Mouse (Mus musculus) embryonic fibroblast, embryonic 13.5 days (primary cell): ENCODE data around the gene Galnt4. TPM values are rescaled to one million over a fixed set of nuclear protein-coding genes. Genes with fewer than 3 reads are reported as not detected.

Experiments used
- H3K27ac ChIP-seq: 2 replicates; pipeline ENCODE4 v1.5.1; 2012; ENCODE audit warnings: low read length, control low read depth, inconsistent platforms; ENCODE audit not compliant: insufficient read depth
- H3K4me1 ChIP-seq: 2 replicates; pipeline ENCODE4 v1.6.1; 2011; ENCODE audit warnings: low read length; ENCODE audit not compliant: control insufficient read depth, insufficient read depth
- H3K4me3 ChIP-seq: 2 replicates; pipeline ENCODE4 v1.5.1; 2011; ENCODE audit warnings: mild to moderate bottlenecking, control low read depth, low read length; ENCODE audit not compliant: insufficient read depth
- CTCF ChIP-seq: IDR thresholded peaks from 2 replicates; pipeline ENCODE4 v1.5.1; 2011; ENCODE audit warnings: mild to moderate bottlenecking, control low read depth, low read length, moderate library complexity, borderline replicate concordance; ENCODE audit not compliant: insufficient read depth
- POLR2A ChIP-seq: IDR thresholded peaks from 2 replicates; pipeline ENCODE4 v1.6.1; 2011; ENCODE audit warnings: low read depth, mild to moderate bottlenecking, control low read depth, low read length, moderate library complexity
- polyA plus RNA-seq: library from polyadenylated mRNA; stranded (reverse); fragments of >200 nt; gene quantifications from 2 replicates; pipeline ENCODE4 v1.2.4, GENCODE M21; 2011; ENCODE audit warnings: low read depth; ENCODE audit not compliant: missing spikeins, insufficient read length

Gene Galnt4
- polyA plus RNA-seq, 1 experiment = 15.5 TPM

- no peak overlapping the region for H3K27ac ChIP-seq
- TF ChIP-seq POLR2A (no peak), CTCF (no peak)
- H3K4me3 ChIP-seq = no peak overlapping the region
- no peaks in the 10 kb centered on the region for H3K4me1 ChIP-seq
These were observed 18.1 kb upstream of the Galnt4 start for GRCm38 (mm10) chr10:99089906-99090305.

GRCm38 (mm10) chr10:99093364-99093763, 14.6 kb upstream of the Galnt4 start:
- no peak for TF ChIP-seq POLR2A

GRCm38 (mm10) chr10:99095114-99095513, 12.8 kb upstream of the Galnt4 start:
- Histone ChIP-seq H3K4me1 (no peaks in the 10 kb centered on the region), H3K27ac (no peak overlapping the region)
- TF ChIP-seq CTCF (no peak), POLR2A (no peak)

More at GRCm38 (mm10) chr10:99093364-99093763, 14.6 kb upstream of the Galnt4 start:
- Histone ChIP-seq H3K27ac (no peak overlapping the region), H3K4me1 (no peaks in the 10 kb centered on the region), H3K4me3 (no peak overlapping the region)

GRCm38 (mm10) chr10:99097374-99097773, 10.6 kb upstream of the Galnt4 start:
- Histone ChIP-seq H3K27ac (no peak overlapping the region), H3K4me3 (no peak overlapping the region), H3K4me1 (no peaks in the 10 kb centered on the region)
- TF ChIP-seq CTCF (no peak), POLR2A (no peak)

More at GRCm38 (mm10) chr10:99095114-99095513, 12.8 kb upstream of the Galnt4 start:
- no peak overlapping the region for H3K4me3 ChIP-seq

- Histone ChIP-seq H3K4me1 (0 out of 2 replicates have a peak, but pooled peaks cover 3% of the 10 kb centered on the region), H3K27ac (no peak overlapping the region), H3K4me3 (no peak overlapping the region)
- TF ChIP-seq CTCF = no peak
- TF ChIP-seq POLR2A = no peak
These were observed 2.4 kb upstream of the Galnt4 start for GRCm38 (mm10) chr10:99105522-99105921.

- Histone ChIP-seq H3K27ac (no peak overlapping the region), H3K4me1 (0 out of 2 replicates have a peak, but pooled peaks cover 3% of the 10 kb centered on the region), H3K4me3 (peak overlapping the region; percentile 69)
- TF ChIP-seq POLR2A (no peak), CTCF (no peak)
These were observed 1.7 kb upstream of the Galnt4 start for GRCm38 (mm10) chr10:99106311-99106702.

- TF ChIP-seq POLR2A = no peak
- TF ChIP-seq CTCF = no peak
- H3K4me3 ChIP-seq = peak within 1 kb of the TSS; percentile 69
- 0 out of 2 replicates have a peak, but pooled peaks cover 3% of the 10 kb centered on the region for H3K4me1 ChIP-seq
- H3K27ac ChIP-seq = peak within 1 kb of the TSS; percentile 72
These were observed 992 bp upstream of the Galnt4 start, which contains the start of gene Poc1b for GRCm38 (mm10) chr10:99106703-99107631. TSS of gene Poc1b (plus strand) at chr10:99107036.

GRCm38 (mm10) chr10:99108431-99108982, 548 bp downstream of the Galnt4 start:
- Histone ChIP-seq H3K4me3 (peak overlapping the region; percentile 69), H3K4me1 (0 out of 2 replicates have a peak, but pooled peaks cover 3% of the 10 kb centered on the region), H3K27ac (no peak overlapping the region)
- TF ChIP-seq POLR2A = no peak
- TF ChIP-seq CTCF = no peak

- no peak overlapping the region for H3K4me3 ChIP-seq
- TF ChIP-seq CTCF = no peak
- TF ChIP-seq POLR2A = no peak
- 0 out of 2 replicates have a peak, but pooled peaks cover 3% of the 10 kb centered on the region for H3K4me1 ChIP-seq
- no peak overlapping the region for H3K27ac ChIP-seq
These were observed 5.6 kb downstream of the Galnt4 start for GRCm38 (mm10) chr10:99113533-99113932.

GRCm38 (mm10) chr10:99114295-99114694, 6.3 kb downstream of the Galnt4 start:
- H3K4me1 ChIP-seq = no peaks in the 10 kb centered on the region
- no peak overlapping the region for H3K27ac ChIP-seq
- H3K4me3 ChIP-seq = no peak overlapping the region
- TF ChIP-seq CTCF = no peak
- TF ChIP-seq POLR2A = no peak
